Mouse (Mus musculus) left cerebral cortex, postnatal 14 days (tissue): ENCODE measurements around the gene Thegl. TPM values are rescaled to one million over a fixed set of nuclear protein-coding genes. Genes with fewer than 3 reads are reported as not detected.
A peak's percentile ranks its signal among the peaks of the same experiment; 100 is the strongest.

Experiments used
- DNase-seq, 2 experiments: peaks; one replicate each; pipeline ENCODE4 v3.0.0; 2021 to 2022; ENCODE audit warnings: low spot score in 2 of 2, mixed read lengths in 1 of 2
- intact Hi-C: fragments of 180-260 bp; cut with DNase I; formaldehyde crosslinking; loops from one replicate; pipeline ENCODE4 v1.15.1; 2025
- total RNA-seq, 2 experiments: library from RNA; stranded (reverse); gene quantifications; 2 replicates each; pipeline ENCODE4 v1.2.3; 2021

Gene Thegl
- total RNA-seq, 2 experiments from 2014 or later: 0.55 to 0.83 TPM

- DNase-seq: no peak
These were observed 22.6 kb downstream of the Thegl start for GRCm38 (mm10) chr5:77038451-77038850.

GRCm38 (mm10) chr5:77039391-77039790, 23.6 kb downstream of the Thegl start:
- intact Hi-C loops: no loop called here
- no peak for DNase-seq

More at GRCm38 (mm10) chr5:77038451-77038850, 22.6 kb downstream of the Thegl start:
- intact Hi-C loops: no loop called here

- no peak for DNase-seq
- intact Hi-C loops: no loop called here
These were observed 28.5 kb downstream of the Thegl start for GRCm38 (mm10) chr5:77044362-77044761.

GRCm38 (mm10) chr5:77052616-77053015, 36.8 kb downstream of the Thegl start:
- intact Hi-C loops: no loop called here
- DNase-seq: no peak

GRCm38 (mm10) chr5:77056881-77057440, 41.1 kb downstream of the Thegl start:
- intact Hi-C loops: no loop called here
- peak; percentile 17 to 32 for DNase-seq

GRCm38 (mm10) chr5:77060363-77060762, 44.5 kb downstream of the Thegl start:
- DNase-seq: no peak
- intact Hi-C loops: loop anchor here (5.0 kb wide), 1 partner anchor 53 kb away; no protein-coding TSS in a partner anchor

GRCm38 (mm10) chr5:77061372-77062038, 45.7 kb downstream of the Thegl start:
- intact Hi-C loops: loop anchor here (5.0 kb wide), 1 partner anchor 54 kb away; no protein-coding TSS in a partner anchor
- peak; percentile 75 to 76 for DNase-seq

- DNase-seq: no peak
- intact Hi-C loops: no loop called here
These were observed 51.5 kb downstream of the Thegl start for GRCm38 (mm10) chr5:77067321-77067720.

GRCm38 (mm10) chr5:77070987-77071386, 55.2 kb downstream of the Thegl start:
- intact Hi-C loops: no loop called here

GRCm38 (mm10) chr5:77071626-77072025, 55.8 kb downstream of the Thegl start:
- intact Hi-C loops: no loop called here

More at GRCm38 (mm10) chr5:77070987-77071386, 55.2 kb downstream of the Thegl start:
- no peak for DNase-seq

GRCm38 (mm10) chr5:77073794-77074193, 58.0 kb downstream of the Thegl start:
- DNase-seq: no peak
- intact Hi-C loops: no loop called here

More at GRCm38 (mm10) chr5:77071626-77072025, 55.8 kb downstream of the Thegl start:
- no peak for DNase-seq

- intact Hi-C loops: no loop called here
- DNase-seq: peak; percentile 58 to 64
These were observed 59.1 kb downstream of the Thegl start for GRCm38 (mm10) chr5:77074914-77075313.

- DNase-seq: no peak
- intact Hi-C loops: no loop called here
These were observed 60.1 kb downstream of the Thegl start for GRCm38 (mm10) chr5:77075951-77076350.

- DNase-seq: no peak
- intact Hi-C loops: no loop called here
These were observed 64.9 kb downstream of the Thegl start for GRCm38 (mm10) chr5:77080761-77081160.

GRCm38 (mm10) chr5:77082735-77083134, 66.9 kb downstream of the Thegl start:
- peak; percentile 16 to 45 for DNase-seq
- intact Hi-C loops: no loop called here

GRCm38 (mm10) chr5:77084418-77084817, 68.6 kb downstream of the Thegl start:
- no peak for DNase-seq
- intact Hi-C loops: no loop called here

GRCm38 (mm10) chr5:77085753-77086450, 70.1 kb downstream of the Thegl start:
- no peak for DNase-seq
- intact Hi-C loops: no loop called here

- intact Hi-C loops: no loop called here
- DNase-seq: no peak
These were observed 70.7 kb downstream of the Thegl start for GRCm38 (mm10) chr5:77086541-77086940.

GRCm38 (mm10) chr5:77087122-77087521, 71.3 kb downstream of the Thegl start:
- no peak for DNase-seq
- intact Hi-C loops: no loop called here

GRCm38 (mm10) chr5:77089294-77089693, 73.5 kb downstream of the Thegl start:
- intact Hi-C loops: loop anchor here (2.0 kb wide), 1 partner anchor 80 kb away; no protein-coding TSS in a partner anchor
- DNase-seq: peak; percentile 57 to 66
